Mouse (Mus musculus) heart, postnatal 36 days (tissue): ENCODE data around the gene Kcnip4. TPM values are rescaled to one million over a fixed set of nuclear protein-coding genes. Genes with fewer than 3 reads are reported as not detected.

Experiments used
- DNase-seq, 2 experiments: peaks; one replicate each; pipeline ENCODE4 v3.0.0; 2021 to 2022
- intact Hi-C: fragments of 180-260 bp; cut with DNase I; formaldehyde crosslinking; loops from one replicate; pipeline ENCODE4 v1.15.1; 2025
- total RNA-seq, 2 experiments: library from RNA; stranded (reverse); gene quantifications; 2 replicates each; pipeline ENCODE4 v1.2.3; 2021

The Kcnip4 gene
- total RNA-seq, 2 experiments from 2014 or later, result not detected

- intact Hi-C loops, result no loop called here
- no peak for DNase-seq
Observed at GRCm38 (mm10) chr5:48606916-48607315, 917.8 kb downstream of the Kcnip4 start.

GRCm38 (mm10) chr5:48606281-48606680, 918.4 kb downstream of the Kcnip4 start:
- no peak for DNase-seq
- intact Hi-C loops, result no loop called here

GRCm38 (mm10) chr5:48599481-48600040, 925.1 kb downstream of the Kcnip4 start:
- DNase-seq, result no peak

GRCm38 (mm10) chr5:48588014-48588413, 936.7 kb downstream of the Kcnip4 start:
- intact Hi-C loops, result no loop called here
- DNase-seq, result no peak

More at GRCm38 (mm10) chr5:48599481-48600040, 925.1 kb downstream of the Kcnip4 start:
- intact Hi-C loops, result no loop called here

GRCm38 (mm10) chr5:48583431-48583830, 941.3 kb downstream of the Kcnip4 start:
- no peak for DNase-seq
- intact Hi-C loops, result no loop called here

GRCm38 (mm10) chr5:48563996-48564587, 960.6 kb downstream of the Kcnip4 start:
- no peak for DNase-seq
- intact Hi-C loops, result no loop called here

GRCm38 (mm10) chr5:48551753-48552152, 973.0 kb downstream of the Kcnip4 start:
- intact Hi-C loops, result no loop called here

GRCm38 (mm10) chr5:48545825-48546224, 978.9 kb downstream of the Kcnip4 start:
- no peak for DNase-seq
- intact Hi-C loops, result no loop called here

More at GRCm38 (mm10) chr5:48551753-48552152, 973.0 kb downstream of the Kcnip4 start:
- DNase-seq, result no peak

- intact Hi-C loops, result no loop called here
Observed at GRCm38 (mm10) chr5:48544784-48545734, 979.6 kb downstream of the Kcnip4 start.

GRCm38 (mm10) chr5:48518035-48518434, 1006.7 kb downstream of the Kcnip4 start:
- intact Hi-C loops, result no loop called here

More at GRCm38 (mm10) chr5:48544784-48545734, 979.6 kb downstream of the Kcnip4 start:
- DNase-seq, result no peak

GRCm38 (mm10) chr5:48513354-48513753, 1011.4 kb downstream of the Kcnip4 start:
- no peak for DNase-seq
- intact Hi-C loops, result no loop called here

More at GRCm38 (mm10) chr5:48518035-48518434, 1006.7 kb downstream of the Kcnip4 start:
- DNase-seq, result no peak

- DNase-seq, result no peak
Observed at GRCm38 (mm10) chr5:48511357-48511756, 1013.4 kb downstream of the Kcnip4 start.

GRCm38 (mm10) chr5:48510241-48510640, 1014.5 kb downstream of the Kcnip4 start:
- intact Hi-C loops, result no loop called here
- no peak for DNase-seq

More at GRCm38 (mm10) chr5:48511357-48511756, 1013.4 kb downstream of the Kcnip4 start:
- intact Hi-C loops, result no loop called here

GRCm38 (mm10) chr5:48509194-48509930, 1015.3 kb downstream of the Kcnip4 start:
- peak; percentile 2 to 5 for DNase-seq
- intact Hi-C loops, result loop anchor here (10.0 kb wide), 1 partner anchor 445 kb away; no protein-coding TSS in a partner anchor

- DNase-seq, result no peak
- intact Hi-C loops, result loop anchor here (10.0 kb wide), 1 partner anchor 452 kb away; no protein-coding TSS in a partner anchor
Observed at GRCm38 (mm10) chr5:48503094-48503493, 1021.6 kb downstream of the Kcnip4 start.

GRCm38 (mm10) chr5:48502442-48502841, 1022.3 kb downstream of the Kcnip4 start:
- no peak for DNase-seq
- intact Hi-C loops, result loop anchor here (10.0 kb wide), 1 partner anchor 452 kb away; no protein-coding TSS in a partner anchor

GRCm38 (mm10) chr5:48500204-48500603, 1024.5 kb downstream of the Kcnip4 start:
- intact Hi-C loops, result loop anchor here (10.0 kb wide), 1 partner anchor 455 kb away; no protein-coding TSS in a partner anchor
- DNase-seq, result no peak

GRCm38 (mm10) chr5:48490864-48491477, 1033.7 kb downstream of the Kcnip4 start:
- no peak for DNase-seq

GRCm38 (mm10) chr5:48489549-48490288, 1035.0 kb downstream of the Kcnip4 start:
- DNase-seq, result no peak
- intact Hi-C loops, result no loop called here

More at GRCm38 (mm10) chr5:48490864-48491477, 1033.7 kb downstream of the Kcnip4 start:
- intact Hi-C loops, result no loop called here
